Mouse (Mus musculus): ENCODE results near the gene Atcay.

DNA sequence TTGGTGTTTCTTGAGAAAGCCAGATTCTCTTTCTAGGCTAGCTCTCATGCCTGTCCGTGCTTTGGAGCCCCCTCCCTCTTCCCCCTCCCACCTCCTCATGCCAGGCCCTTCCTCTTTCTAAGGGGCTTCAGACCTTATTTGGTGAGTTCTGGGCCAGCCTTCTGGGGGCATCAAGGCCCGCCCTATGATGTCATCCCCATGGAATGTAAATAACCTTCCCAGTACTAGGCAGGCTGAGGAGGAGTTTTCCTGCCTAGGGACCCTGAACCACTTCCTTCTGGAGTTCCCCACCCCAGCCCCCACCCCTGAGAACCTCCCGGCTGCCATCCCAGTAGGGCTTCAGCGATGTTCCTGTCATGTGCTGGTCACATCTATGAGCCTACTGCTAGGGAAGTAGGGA lies 45.9 kb downstream of the Atcay start:
- TF ChIP-seq EP300 (IDR thresholded peaks at IDR 0.05) (peak; percentile 78), CTCF (IDR thresholded peaks at IDR 0.05) (no peak)

All from lung, postnatal 0 days (tissue).